Mouse (Mus musculus) thymus, adult 2 months (tissue): ENCODE results near the gene Npepps. TPM values are rescaled to one million over a fixed set of nuclear protein-coding genes. Genes with fewer than 3 reads are reported as not detected.
A peak's percentile ranks its signal among the peaks of the same experiment; 100 is the strongest.
"Not testable (repeated sequence)": the region's sequence is repeated elsewhere in the genome, so short reads cannot be mapped to it uniquely, and the experiment has no call there.

ENCODE experiments used
- DNase-seq: peaks from one replicate; pipeline ENCODE4 v3.0.0; 2021
- H3K27ac ChIP-seq: fragments of 200-500 bp; 2 replicates; pipeline ENCODE4 v1.5.1; 2012; ENCODE audit warnings: low read length, control low read depth; ENCODE audit not compliant: control insufficient read depth, insufficient read depth
- H3K27me3 ChIP-seq: fragments of 200-500 bp; 2 replicates; pipeline ENCODE4 v1.6.1; 2012; ENCODE audit warnings: mild to moderate bottlenecking, low read length, moderate library complexity, mixed read lengths; ENCODE audit not compliant: control insufficient read depth, insufficient read depth
- H3K36me3 ChIP-seq: fragments of 200-500 bp; 2 replicates; pipeline ENCODE4 v1.6.1; 2012; ENCODE audit warnings: mild to moderate bottlenecking, low read length, moderate library complexity; ENCODE audit not compliant: control insufficient read depth, insufficient read depth
- H3K4me1 ChIP-seq: fragments of 200-500 bp; replicated peaks from 2 replicates; pipeline ENCODE4 v1.6.1; 2012; ENCODE audit warnings: low read length; ENCODE audit not compliant: control insufficient read depth, insufficient read depth
- H3K4me3 ChIP-seq: fragments of 200-500 bp; 2 replicates; pipeline ENCODE4 v1.5.1; 2012; ENCODE audit warnings: mild to moderate bottlenecking, low read length, control low read depth, moderate library complexity; ENCODE audit not compliant: control insufficient read depth, insufficient read depth
- CTCF ChIP-seq: fragments of 200-500 bp; IDR thresholded peaks from 2 replicates; pipeline ENCODE4 v1.5.1; 2012; ENCODE audit warnings: mild to moderate bottlenecking, control low read depth, low read length, moderate library complexity, borderline replicate concordance; ENCODE audit not compliant: control insufficient read depth, poor library complexity, insufficient read depth; ENCODE audit errors: extremely low read depth
- POLR2A ChIP-seq: fragments of 200-500 bp; IDR thresholded peaks from 2 replicates; pipeline ENCODE4 v1.6.1; 2012; ENCODE audit warnings: mild to moderate bottlenecking, low read length, control low read depth, moderate library complexity; ENCODE audit not compliant: control insufficient read depth, poor library complexity, insufficient read depth; ENCODE audit errors: extremely low read depth
- WGBS: fragments of 180-500 bp; shearing (Covaris S2); methylation state at CpG from one replicate; pipeline ENCODE4 v1.1.7; 2018; 5-methylcytosine and 5-hydroxymethylcytosine counted together
- polyA plus RNA-seq: library from polyadenylated mRNA; depleted of rRNA; stranded (reverse); fragments of >200 nt; gene quantifications from 2 replicates; pipeline ENCODE4 v1.2.3, GENCODE M21; 2012

Npepps gene
- polyA plus RNA-seq, 1 experiment, result 36.9 TPM

- Histone ChIP-seq H3K27me3 (no peaks in the 10 kb centered on the region), H3K36me3 (no peaks in the 10 kb centered on the region), H3K4me1 (no peaks in the 10 kb centered on the region), H3K27ac (no peak overlapping the region), H3K4me3 (no peak overlapping the region)
- WGBS, result 91% methylated on average over 8 of the region's 8 CpGs
- DNase-seq, result no peak
- TF ChIP-seq POLR2A (no peak), CTCF (no peak)
These were observed 83.4 kb downstream of the Npepps start for GRCm38 (mm10) chr11:97197021-97197420.

GRCm38 (mm10) chr11:97196541-97196940, 83.9 kb downstream of the Npepps start:
- Histone ChIP-seq H3K27me3 (no peaks in the 10 kb centered on the region), H3K4me1 (no peaks in the 10 kb centered on the region), H3K4me3 (no peak overlapping the region), H3K36me3 (no peaks in the 10 kb centered on the region), H3K27ac (no peak overlapping the region)
- no peak for DNase-seq
- 89% methylated on average over 12 of the region's 12 CpGs for WGBS
- TF ChIP-seq CTCF, result no peak
- TF ChIP-seq POLR2A, result no peak

- no peak for DNase-seq
- Histone ChIP-seq H3K4me3 (no peak overlapping the region), H3K4me1 (peaks cover 2% of the 10 kb centered on the region; the same call in 1 of the 2 replicates), H3K36me3 (no peaks in the 10 kb centered on the region), H3K27ac (no peak overlapping the region), H3K27me3 (no peaks in the 10 kb centered on the region)
- TF ChIP-seq CTCF (no peak), POLR2A (no peak)
These were observed 87.9 kb downstream of the Npepps start for GRCm38 (mm10) chr11:97192621-97192951.

- Histone ChIP-seq H3K36me3 (no peaks in the 10 kb centered on the region), H3K27ac (no peak overlapping the region), H3K27me3 (no peaks in the 10 kb centered on the region), H3K4me3 (no peak overlapping the region), H3K4me1 (peaks cover 2% of the 10 kb centered on the region; the same call in 1 of the 2 replicates)
- TF ChIP-seq CTCF, result no peak
- TF ChIP-seq POLR2A, result no peak
- 84% methylated on average over 6 of the region's 6 CpGs for WGBS
- DNase-seq, result no peak
These were observed 88.4 kb downstream of the Npepps start for GRCm38 (mm10) chr11:97191915-97192620.

GRCm38 (mm10) chr11:97190992-97191391, 89.4 kb downstream of the Npepps start:
- Histone ChIP-seq H3K36me3 (no peaks in the 10 kb centered on the region), H3K27me3 (no peaks in the 10 kb centered on the region), H3K4me3 (no peak overlapping the region), H3K4me1 (peaks cover 5% of the 10 kb centered on the region), H3K27ac (no peak overlapping the region)
- DNase-seq, result no peak
- WGBS, result 19% methylated on average over 6 of the region's 6 CpGs
- TF ChIP-seq CTCF (no peak), POLR2A (no peak)

- H3K27ac ChIP-seq, H3K4me1 ChIP-seq, H3K27me3 ChIP-seq, H3K4me3 ChIP-seq, H3K36me3 ChIP-seq, DNase-seq: not testable (repeated sequence)
- 93% methylated on average over 6 of the region's 6 CpGs for WGBS
These were observed 90.8 kb downstream of the Npepps start for GRCm38 (mm10) chr11:97189645-97190044.

GRCm38 (mm10) chr11:97189231-97189630, 91.2 kb downstream of the Npepps start:
- Histone ChIP-seq H3K4me1 (peaks cover 5% of the 10 kb centered on the region), H3K27me3 (no peaks in the 10 kb centered on the region), H3K4me3 (no peak overlapping the region), H3K36me3 (peaks cover 12% of the 10 kb centered on the region), H3K27ac (no peak overlapping the region)
- no peak for DNase-seq
- TF ChIP-seq POLR2A (no peak), CTCF (no peak)
- WGBS, result 28% methylated on average over 3 of the region's 3 CpGs

GRCm38 (mm10) chr11:97188643-97188955, 91.8 kb downstream of the Npepps start:
- no peak for DNase-seq
- Histone ChIP-seq H3K27me3 (no peaks in the 10 kb centered on the region), H3K36me3 (peaks cover 17% of the 10 kb centered on the region), H3K27ac (peak overlapping the region; percentile 79), H3K4me1 (peaks cover 5% of the 10 kb centered on the region), H3K4me3 (peak overlapping the region; percentile 65)
- under 1% methylated on average over 15 of the region's 15 CpGs for WGBS
- TF ChIP-seq POLR2A, result no peak
- no peak for TF ChIP-seq CTCF
